Mouse (Mus musculus): ENCODE data around the gene Vsir.

Gene Vsir

GRCm38 (mm10) chr10:60353241-60354002 lies 6.8 kb downstream of the Vsir start:
- no peak for DNase-seq (ENCODE audit: low spot score in 2 of 2)

- no peak for DNase-seq (ENCODE audit: low spot score in 2 of 2)
Observed at GRCm38 (mm10) chr10:60354003-60354325, 7.3 kb downstream of the Vsir start.

GRCm38 (mm10) chr10:60354881-60355677 lies 8.4 kb downstream of the Vsir start:
- peak in 1 of 2 experiments; percentile 56 for DNase-seq (ENCODE audit: low spot score in 2 of 2)

- peak in 1 of 2 experiments; percentile 71 for DNase-seq (ENCODE audit: low spot score in 2 of 2)
Observed at GRCm38 (mm10) chr10:60357441-60357840, 10.8 kb downstream of the Vsir start.

GRCm38 (mm10) chr10:60357901-60358300 lies 11.2 kb downstream of the Vsir start:
- no peak for DNase-seq (ENCODE audit: low spot score in 2 of 2)

- DNase-seq (ENCODE audit: low spot score in 2 of 2) = no peak
Observed at GRCm38 (mm10) chr10:60358776-60359175, 12.1 kb downstream of the Vsir start.

GRCm38 (mm10) chr10:60361615-60362309 lies 15.1 kb downstream of the Vsir start:
- no peak for DNase-seq (ENCODE audit: low spot score in 2 of 2)

- DNase-seq (ENCODE audit: low spot score in 2 of 2) = no peak
Observed at GRCm38 (mm10) chr10:60362310-60362628, 15.6 kb downstream of the Vsir start.

GRCm38 (mm10) chr10:60363426-60363825 lies 16.8 kb downstream of the Vsir start:
- DNase-seq (ENCODE audit: low spot score in 2 of 2) = no peak

- DNase-seq (ENCODE audit: low spot score in 2 of 2) = no peak
Observed at GRCm38 (mm10) chr10:60367145-60367544, 20.5 kb downstream of the Vsir start.

- no peak for DNase-seq (ENCODE audit: low spot score in 2 of 2)
Observed at GRCm38 (mm10) chr10:60367904-60368303, 21.3 kb downstream of the Vsir start.

GRCm38 (mm10) chr10:60369405-60369804 lies 22.8 kb downstream of the Vsir start:
- DNase-seq (ENCODE audit: low spot score in 2 of 2) = no peak

- no peak for DNase-seq (ENCODE audit: low spot score in 2 of 2)
Observed at GRCm38 (mm10) chr10:60370098-60370497, 23.4 kb downstream of the Vsir start.

- no peak for DNase-seq (ENCODE audit: low spot score in 2 of 2)
Observed at GRCm38 (mm10) chr10:60370601-60371061, 24.0 kb downstream of the Vsir start.

- DNase-seq (ENCODE audit: low spot score in 2 of 2) = no peak
Observed at GRCm38 (mm10) chr10:60371596-60372386, 25.1 kb downstream of the Vsir start.

- no peak for DNase-seq (ENCODE audit: low spot score in 2 of 2)
Observed at GRCm38 (mm10) chr10:60373543-60373936, 26.9 kb downstream of the Vsir start.

GRCm38 (mm10) chr10:60373937-60374578 lies 27.4 kb downstream of the Vsir start:
- DNase-seq (ENCODE audit: low spot score in 2 of 2) = no peak

GRCm38 (mm10) chr10:60376704-60377103 lies 30.1 kb downstream of the Vsir start:
- DNase-seq (ENCODE audit: low spot score in 2 of 2) = no peak

GRCm38 (mm10) chr10:60379419-60379957 lies 32.8 kb downstream of the Vsir start:
- no peak for DNase-seq (ENCODE audit: low spot score in 2 of 2)

GRCm38 (mm10) chr10:60380229-60380628 lies 33.6 kb downstream of the Vsir start:
- no peak for DNase-seq (ENCODE audit: low spot score in 2 of 2)

All from urinary bladder, postnatal 36 days (tissue).